In genomic region chr8:88266170-88266800, GRCm38 (mm10) we compare ENCODE assay signal across 9 mouse cellular contexts. TPM values are rescaled to one million over a fixed set of nuclear protein-coding genes. Genes with fewer than 3 reads are reported as not detected.
DNase-seq lines count a peak whose midpoint lies in the region; ATAC-seq and TF ChIP-seq lines count a peak whose summit lies in the region.
"Had no signal": no experiment of that assay in that cellular context is flagged by ENCODE, and none has a peak within 500 bp of the region (broad histone marks: within the 10 kb centered on the region; RNA-seq: fewer than 3 reads in every experiment).

No protein-coding gene starts in this region.

- H3K9me3 ChIP-seq in E14TG2a.4 (ENCODE audit: low read length), result no peaks in the 10 kb centered on the region
- H3K9me3 ChIP-seq in liver, embryonic 13.5 days (replicated peaks), result no peaks in the 10 kb centered on the region
- H3K9me3 ChIP-seq: limb, embryonic 15.5 days had no signal

- no peak for ATAC-seq in liver, embryonic 13.5 days (ENCODE audit: low read depth)

- no peak overlapping the region for H3K27ac ChIP-seq in liver, embryonic 13.5 days
- H3K27ac ChIP-seq: limb, embryonic 15.5 days had no signal

- TF ChIP-seq CTCF in E14TG2a.4 (conservative IDR thresholded peaks at IDR 0.05; ENCODE audit: low read length), result peak; percentile 91

- H3K4me3 ChIP-seq in E14TG2a.4 (replicated peaks; ENCODE audit: low read length), result no peak overlapping the region
- H3K4me3 ChIP-seq in liver, embryonic 13.5 days (replicated peaks), result no peak overlapping the region
- H3K4me3 ChIP-seq: limb, embryonic 15.5 days had no signal

- no peak overlapping the region for H3K9ac ChIP-seq in liver, embryonic 13.5 days
- H3K9ac ChIP-seq: limb, embryonic 15.5 days had no signal

- no peaks in the 10 kb centered on the region for H3K36me3 ChIP-seq in E14TG2a.4 (ENCODE audit: insufficient read depth, low read length)
- H3K36me3 ChIP-seq in liver, embryonic 13.5 days, result no peaks in the 10 kb centered on the region
- H3K36me3 ChIP-seq: limb, embryonic 15.5 days had no signal

- peaks cover 28% of the 10 kb centered on the region for H3K27me3 ChIP-seq in E14TG2a.4 (ENCODE audit: insufficient read depth, low read length)
- H3K27me3 ChIP-seq in liver, embryonic 13.5 days, result 0 out of 2 replicates have a peak, but pooled peaks cover under 1% of the 10 kb centered on the region
- H3K27me3 ChIP-seq: limb, embryonic 15.5 days had no signal

- H3K4me2 ChIP-seq in liver, embryonic 13.5 days, result no peak overlapping the region
- H3K4me2 ChIP-seq: limb, embryonic 15.5 days had no signal

- H3K4me1 ChIP-seq in E14TG2a.4 (replicated peaks; ENCODE audit: low read depth, low read length), result peaks cover 26% of the 10 kb centered on the region
- H3K4me1 ChIP-seq in liver, embryonic 13.5 days (replicated peaks), result peaks cover 20% of the 10 kb centered on the region

- peak; percentile 46 for DNase-seq in 3134 (ENCODE audit: extremely low read depth, insufficient read length, low spot score)
- peak; percentile 78 to 85 for DNase-seq in cerebellum, adult 18-20 months
- DNase-seq in frontal cortex, postnatal 14 days (ENCODE audit: low spot score in 2 of 2), result peak; percentile 63 to 80
- DNase-seq in kidney, postnatal 10 days, result peak; percentile 91
- peak; percentile 66 for DNase-seq in liver, embryonic 13.5 days
- DNase-seq in ovary, postnatal 36 days (ENCODE audit: low spot score), result peak; percentile 77
- DNase-seq in urinary bladder, adult 18-20 months (ENCODE audit: low spot score in 2 of 2), result peak; percentile 55 to 81

- 44% methylated on average over 10 of the region's 10 CpGs for WGBS in liver, embryonic 13.5 days (ENCODE audit: insufficient replicate concordance)

RNA-seq across cellular contexts. Expression of gene Adcy7, which starts 5.9 kb away (rescaled TPM):
- polyA plus RNA-seq in liver, embryonic 13.5 days (2015; fragmentation: Nextera tagmentation; extraction: Ambion mirVana), result 26.1 and 27.0 TPM in 2 replicates
